Mouse (Mus musculus) forebrain, postnatal 0 days (tissue): Measurements from ENCODE around the gene Tsks. TPM values are rescaled to one million over a fixed set of nuclear protein-coding genes. Genes with fewer than 3 reads are reported as not detected.

Source experiments
- ATAC-seq: fragments of 200-750 bp; cut with Nextera tagmentation; 2 replicates; pipeline ENCODE4 v1.8.0; 2017; ENCODE audit warnings: mild to moderate bottlenecking, moderate library complexity
- DNase-seq: peaks from one replicate; pipeline ENCODE4 v3.0.0-alpha.2; 2015
- H3K27ac ChIP-seq: fragments of 300-500 bp; sonication (generic); 2 replicates; pipeline ENCODE4 v1.5.1; 2014; ENCODE audit warnings: low read depth, mild to moderate bottlenecking, antibody characterized with exemption, low read length, moderate library complexity, mixed read lengths
- H3K27me3 ChIP-seq: fragments of 300-500 bp; sonication (generic); 2 replicates; pipeline ENCODE4 v1.6.1; 2014; ENCODE audit warnings: mild to moderate bottlenecking, low read length, mixed read lengths; ENCODE audit not compliant: insufficient read depth
- H3K36me3 ChIP-seq: fragments of 300-500 bp; sonication (generic); 2 replicates; pipeline ENCODE4 v1.6.1; 2014; ENCODE audit warnings: mild to moderate bottlenecking, moderate library complexity; ENCODE audit not compliant: insufficient read depth
- H3K4me1 ChIP-seq: fragments of 300-500 bp; sonication (generic); 2 replicates; pipeline ENCODE4 v1.6.1; 2014; ENCODE audit warnings: antibody characterized with exemption; ENCODE audit not compliant: insufficient read depth
- H3K4me2 ChIP-seq: fragments of 300-500 bp; sonication (generic); 2 replicates; pipeline ENCODE4 v1.6.1; 2014; ENCODE audit warnings: low read depth, mild to moderate bottlenecking, moderate library complexity
- H3K4me3 ChIP-seq: fragments of 300-500 bp; sonication (generic); 2 replicates; pipeline ENCODE4 v1.5.1; 2014; ENCODE audit warnings: low read depth, low read length, mixed read lengths
- H3K9ac ChIP-seq: fragments of 300-500 bp; sonication (generic); 2 replicates; pipeline ENCODE4 v1.6.1; 2014; ENCODE audit warnings: mild to moderate bottlenecking
- H3K9me3 ChIP-seq: fragments of 300-500 bp; sonication (generic); 2 replicates; pipeline ENCODE4 v1.6.1; 2016; ENCODE audit warnings: low read length
- CTCF ChIP-seq: sonication (generic); IDR thresholded peaks from 2 replicates; pipeline ENCODE4 v1.5.1; 2016; ENCODE audit warnings: antibody characterized with exemption, control low read depth, low read depth
- WGBS: fragments of 180-500 bp; shearing (Covaris S2); extraction: QIAGEN DNeasy Blood & Tissue Kit; methylation state at CpG from one replicate; pipeline ENCODE4 v1.1.7; 2014; 5-methylcytosine and 5-hydroxymethylcytosine counted together
- polyA plus RNA-seq: library from polyadenylated mRNA; unstranded; fragments of >200 nt; fragmentation: Nextera tagmentation; extraction: Ambion mirVana; gene quantifications from 2 replicates; pipeline ENCODE4 v1.2.1, GENCODE M21; 2015
- total RNA-seq: library from RNA; depleted of rRNA; stranded (reverse); fragments of >200 nt; gene quantifications from 2 replicates; pipeline ENCODE4 v1.2.3, GENCODE M21; 2014

Gene Tsks
- total and polyA plus RNA-seq, 2 experiments from 2014 or later = 0.18 TPM; not detected in 1

GRCm38 (mm10) chr7:44964990-44965389 lies 22.0 kb downstream of the Tsks start:
- 96% methylated on average over 13 of the region's 13 CpGs for WGBS
- ATAC-seq = no peak
- H3K36me3 ChIP-seq = peaks cover 67% of the 10 kb centered on the region

GRCm38 (mm10) chr7:44965975-44966374 lies 23.0 kb downstream of the Tsks start:
- Histone ChIP-seq H3K4me1 (peaks cover 2% of the 10 kb centered on the region; the same call in 1 of the 2 replicates), H3K9me3 (no peaks in the 10 kb centered on the region), H3K9ac (no peak overlapping the region), H3K36me3 (peaks cover 59% of the 10 kb centered on the region), H3K27me3 (no peaks in the 10 kb centered on the region), H3K27ac (no peak overlapping the region), H3K4me2 (no peak overlapping the region), H3K4me3 (no peak overlapping the region)
- WGBS = 78% methylated on average over 7 of the region's 7 CpGs
- ATAC-seq (no peak), DNase-seq (no peak)
- TF ChIP-seq CTCF = no peak; the same call in 1 of the 2 replicates

More at GRCm38 (mm10) chr7:44964990-44965389, 22.0 kb downstream of the Tsks start:
- Histone ChIP-seq H3K27me3 (no peaks in the 10 kb centered on the region), H3K9me3 (no peaks in the 10 kb centered on the region), H3K4me1 (no peaks in the 10 kb centered on the region), H3K4me3 (no peak overlapping the region), H3K9ac (no peak overlapping the region), H3K27ac (no peak overlapping the region), H3K4me2 (no peak overlapping the region)
- no peak for DNase-seq
- TF ChIP-seq CTCF = no peak

GRCm38 (mm10) chr7:44966638-44967037 lies 23.6 kb downstream of the Tsks start:
- Histone ChIP-seq H3K4me1 (peaks cover 8% of the 10 kb centered on the region; the same call in 1 of the 2 replicates), H3K9ac (no peak overlapping the region), H3K9me3 (no peaks in the 10 kb centered on the region), H3K36me3 (peaks cover 54% of the 10 kb centered on the region), H3K27me3 (no peaks in the 10 kb centered on the region), H3K4me3 (no peak overlapping the region), H3K27ac (no peak overlapping the region), H3K4me2 (no peak overlapping the region)
- ATAC-seq = no peak
- no peak for DNase-seq
- 0 out of 2 replicates have a peak, but pooled peaks have one; percentile 6 for TF ChIP-seq CTCF
- 85% methylated on average over 15 of the region's 15 CpGs for WGBS

- TF ChIP-seq CTCF = no peak
- Histone ChIP-seq H3K9me3 (no peaks in the 10 kb centered on the region), H3K4me2 (peak overlapping the region; percentile 76), H3K9ac (peak overlapping the region; percentile 55), H3K27ac (peak overlapping the region; percentile 57), H3K4me1 (peaks cover 22% of the 10 kb centered on the region; the same call in 1 of the 2 replicates), H3K4me3 (peak overlapping the region; percentile 55), H3K27me3 (no peaks in the 10 kb centered on the region), H3K36me3 (peaks cover 25% of the 10 kb centered on the region)
- ATAC-seq = peak; percentile 97
- under 1% methylated on average over 36 of the region's 36 CpGs for WGBS
- DNase-seq = peak; percentile 96
Observed at GRCm38 (mm10) chr7:44970231-44970691, 27.3 kb downstream of the Tsks start.

- no peaks in the 10 kb centered on the region for H3K27me3 ChIP-seq
- 64% methylated on average over 7 of the region's 7 CpGs for WGBS
Observed at GRCm38 (mm10) chr7:44971142-44971541, 28.1 kb downstream of the Tsks start.

GRCm38 (mm10) chr7:44973415-44974130 lies 30.6 kb downstream of the Tsks start:
- Histone ChIP-seq H3K27me3 (no peaks in the 10 kb centered on the region), H3K4me1 (peaks cover 22% of the 10 kb centered on the region; the same call in 1 of the 2 replicates), H3K4me2 (peak overlapping the region; percentile 80), H3K9ac (peak overlapping the region; percentile 77), H3K9me3 (no peaks in the 10 kb centered on the region), H3K36me3 (peaks cover 26% of the 10 kb centered on the region), H3K27ac (peak overlapping the region; percentile 93), H3K4me3 (peak overlapping the region; percentile 56)
- no peak for DNase-seq
- no peak for ATAC-seq
- no peak for TF ChIP-seq CTCF
- WGBS = 31% methylated on average over 14 of the region's 14 CpGs

More at GRCm38 (mm10) chr7:44971142-44971541, 28.1 kb downstream of the Tsks start:
- Histone ChIP-seq H3K4me3 (peak overlapping the region; percentile 55), H3K9me3 (no peaks in the 10 kb centered on the region), H3K27ac (peak overlapping the region; percentile 57), H3K4me2 (peak overlapping the region; percentile 76), H3K36me3 (peaks cover 18% of the 10 kb centered on the region), H3K4me1 (peaks cover 22% of the 10 kb centered on the region; the same call in 1 of the 2 replicates), H3K9ac (peak overlapping the region; percentile 55)
- no peak for TF ChIP-seq CTCF
- DNase-seq (no peak), ATAC-seq (no peak)
